Mouse (Mus musculus): ENCODE data around the gene Thsd4.

DNA sequence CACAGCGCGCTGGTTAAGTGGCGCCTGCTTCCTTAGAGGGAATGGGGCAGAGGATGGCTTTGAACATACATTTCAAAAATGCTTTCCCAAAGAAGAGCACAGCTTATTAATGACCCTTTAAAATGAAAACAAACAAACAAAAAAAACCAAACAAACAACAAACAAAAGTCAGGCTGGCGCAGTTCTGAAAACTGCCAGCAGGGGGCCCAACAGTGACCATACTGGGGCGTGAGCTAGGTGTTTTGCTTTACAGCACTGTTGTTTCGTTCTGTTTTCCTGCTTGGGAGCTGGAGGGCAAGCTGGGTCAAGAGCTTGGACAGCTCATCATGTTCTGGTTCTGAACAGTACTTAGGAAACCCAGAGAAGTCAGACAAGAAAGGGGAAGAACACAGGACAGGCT is 278.3 kb downstream of the Thsd4 start:
- no peak for TF ChIP-seq GATA1 (IDR thresholded peaks at IDR 0.05; ENCODE audit: borderline replicate concordance, low read length)
- no peak for TF ChIP-seq FLI1 (IDR thresholded peaks at IDR 0.05; ENCODE audit: low read length)
